15 mouse cellular contexts compared by ENCODE assay signal in genomic region chr4:59243802-59244493, GRCm38 (mm10). TPM values are rescaled to one million over a fixed set of nuclear protein-coding genes. Genes with fewer than 3 reads are reported as not detected.
A peak's percentile ranks its signal among the peaks of the same experiment; 100 is the strongest.
DNase-seq lines count a peak whose midpoint lies in the region; ATAC-seq and TF ChIP-seq lines count a peak whose summit lies in the region.
"Had no signal": no experiment of that assay in that cellular context is flagged by ENCODE, and none has a peak within 500 bp of the region (broad histone marks: within the 10 kb centered on the region; RNA-seq: fewer than 3 reads in every experiment).

No protein-coding gene starts in this region.

- no peak overlapping the region for H3K4me2 ChIP-seq in intestine, embryonic 15.5 days (replicated peaks)
- H3K4me2 ChIP-seq in liver, postnatal 0 days (ENCODE audit: low read depth, low read length): peak overlapping the region; percentile 51; the same call in 1 of the 2 replicates
- H3K4me2 ChIP-seq in stomach, postnatal 0 days (replicated peaks; ENCODE audit: low read depth): no peak overlapping the region
- H3K4me2 ChIP-seq: embryonic facial prominence, embryonic 13.5 days; lung, embryonic 14.5 days had no signal

- no peak for TF ChIP-seq POLR2A in thymus, adult 2 months (IDR thresholded peaks at IDR 0.05; ENCODE audit: control insufficient read depth, extremely low read depth, insufficient read depth, low read length, poor library complexity)

- no peak overlapping the region for H3K27ac ChIP-seq in thymus, adult 2 months (ENCODE audit: control insufficient read depth, insufficient read depth, low read length)
- peak overlapping the region; percentile 63; the same call in 1 of the 2 replicates for H3K27ac ChIP-seq in intestine, embryonic 15.5 days
- H3K27ac ChIP-seq in liver, postnatal 0 days (ENCODE audit: low read depth): peak overlapping the region; percentile 89
- H3K27ac ChIP-seq in stomach, postnatal 0 days (replicated peaks): peak overlapping the region; percentile 65
- H3K27ac ChIP-seq: embryonic facial prominence, embryonic 13.5 days had no signal

- no peaks in the 10 kb centered on the region for H3K9me3 ChIP-seq in intestine, embryonic 15.5 days
- no peaks in the 10 kb centered on the region for H3K9me3 ChIP-seq in liver, postnatal 0 days (ENCODE audit: low read length)
- no peaks in the 10 kb centered on the region for H3K9me3 ChIP-seq in stomach, postnatal 0 days (ENCODE audit: control insufficient read depth, low read length)
- H3K9me3 ChIP-seq: embryonic facial prominence, embryonic 13.5 days had no signal

- H3K27me3 ChIP-seq in thymus, adult 2 months (ENCODE audit: control insufficient read depth, insufficient read depth, low read length): no peaks in the 10 kb centered on the region
- H3K27me3 ChIP-seq in intestine, embryonic 15.5 days (replicated peaks): no peaks in the 10 kb centered on the region
- no peaks in the 10 kb centered on the region for H3K27me3 ChIP-seq in liver, postnatal 0 days (ENCODE audit: insufficient read depth, low read length)
- no peaks in the 10 kb centered on the region for H3K27me3 ChIP-seq in stomach, postnatal 0 days (ENCODE audit: control insufficient read depth, insufficient read depth, low read length)
- H3K27me3 ChIP-seq: embryonic facial prominence, embryonic 13.5 days had no signal

- no peaks in the 10 kb centered on the region for H3K36me3 ChIP-seq in thymus, adult 2 months (ENCODE audit: control insufficient read depth, insufficient read depth, low read length)
- no peaks in the 10 kb centered on the region for H3K36me3 ChIP-seq in intestine, embryonic 15.5 days
- no peaks in the 10 kb centered on the region for H3K36me3 ChIP-seq in liver, postnatal 0 days (replicated peaks; ENCODE audit: insufficient read depth, low read length)
- H3K36me3 ChIP-seq in stomach, postnatal 0 days (ENCODE audit: control insufficient read depth, insufficient read depth, low read length): no peaks in the 10 kb centered on the region
- H3K36me3 ChIP-seq: embryonic facial prominence, embryonic 13.5 days had no signal

- no peak for ATAC-seq in intestine, embryonic 15.5 days
- ATAC-seq in liver, postnatal 0 days: no peak
- ATAC-seq in stomach, postnatal 0 days (ENCODE audit: low FRiP score, low TSS enrichment): no peak
- ATAC-seq: activated CD4-positive, CD25-positive, alpha-beta regulatory T cell, adult 4 months had no signal

- DNase-seq in thymus, postnatal 14 days: peak; percentile 28
- DNase-seq in thymus, adult 2 months: no peak
- no peak for DNase-seq in liver, postnatal 0 days
- no peak for DNase-seq in stomach, postnatal 0 days (ENCODE audit: low spot score)
- no peak for DNase-seq in adipocyte (ENCODE audit: low spot score)
- no peak for DNase-seq in adrenal gland, postnatal 14 days
- no peak for DNase-seq in testis, postnatal 14 days (ENCODE audit: low spot score)
- DNase-seq: cerebellum, adult 11-12 months; kidney, postnatal 14 days; left cerebral cortex, postnatal 4 days; lung, embryonic 14.5 days; thymus, postnatal 25 days had no signal

- no peak for TF ChIP-seq CTCF in thymus, adult 2 months (IDR thresholded peaks at IDR 0.05; ENCODE audit: borderline replicate concordance, control insufficient read depth, extremely low read depth, insufficient read depth, low read length, poor library complexity)
- TF ChIP-seq CTCF in liver, postnatal 0 days (IDR thresholded peaks at IDR 0.05; ENCODE audit: low read depth): no peak
- no peak for TF ChIP-seq CTCF in stomach, postnatal 0 days (IDR thresholded peaks at IDR 0.05; ENCODE audit: low read depth)

- 50% methylated on average over 7 of the region's 7 CpGs for WGBS in thymus, adult 2 months
- 82% methylated on average over 7 of the region's 7 CpGs for WGBS in intestine, embryonic 15.5 days
- WGBS in liver, postnatal 0 days (ENCODE audit: insufficient replicate concordance): 52% methylated on average over 7 of the region's 7 CpGs
- WGBS in stomach, postnatal 0 days: 76% methylated on average over 7 of the region's 7 CpGs

- H3K9ac ChIP-seq in intestine, embryonic 15.5 days: no peak overlapping the region
- H3K9ac ChIP-seq in liver, postnatal 0 days (replicated peaks): 0 out of 2 replicates have a peak overlapping the region, but pooled peaks have one; percentile 31
- H3K9ac ChIP-seq in stomach, postnatal 0 days (ENCODE audit: low read length): no peak overlapping the region
- H3K9ac ChIP-seq: embryonic facial prominence, embryonic 13.5 days; lung, embryonic 14.5 days had no signal

- TF ChIP-seq EP300 in liver, postnatal 0 days (IDR thresholded peaks at IDR 0.05; ENCODE audit: low read depth): no peak
- TF ChIP-seq EP300 in stomach, postnatal 0 days (optimal IDR thresholded peaks at IDR 0.05): no peak

- no peak overlapping the region for H3K4me3 ChIP-seq in thymus, adult 2 months (ENCODE audit: control insufficient read depth, insufficient read depth, low read length)
- H3K4me3 ChIP-seq in intestine, embryonic 15.5 days (replicated peaks): no peak overlapping the region
- H3K4me3 ChIP-seq in liver, postnatal 0 days (ENCODE audit: low read depth, low read length): no peak overlapping the region
- no peak overlapping the region for H3K4me3 ChIP-seq in stomach, postnatal 0 days (ENCODE audit: low read depth, low read length)
- H3K4me3 ChIP-seq: embryonic facial prominence, embryonic 13.5 days had no signal

- H3K4me1 ChIP-seq in thymus, adult 2 months (replicated peaks; ENCODE audit: control insufficient read depth, insufficient read depth, low read length): peaks cover 6% of the 10 kb centered on the region
- peaks cover 9% of the 10 kb centered on the region; the same call in 1 of the 2 replicates for H3K4me1 ChIP-seq in intestine, embryonic 15.5 days (replicated peaks)
- H3K4me1 ChIP-seq in liver, postnatal 0 days (ENCODE audit: insufficient read depth): peaks cover 55% of the 10 kb centered on the region
- peaks cover 2% of the 10 kb centered on the region; the same call in 1 of the 2 replicates for H3K4me1 ChIP-seq in stomach, postnatal 0 days (replicated peaks; ENCODE audit: control insufficient read depth, insufficient read depth)
- H3K4me1 ChIP-seq: embryonic facial prominence, embryonic 13.5 days had no signal

RNA-seq across cellular contexts. Expression of gene Ugcg, which starts 54.9 kb away (rescaled TPM):
- polyA plus RNA-seq in thymus, adult 2 months (2012; rRNA removed): 47.0 and 84.3 TPM in 2 replicates
- 10.7 and 11.5 TPM in 2 replicates for polyA plus RNA-seq in intestine, embryonic 15.5 days (2015; fragmentation: Nextera tagmentation; extraction: Ambion mirVana)
- polyA plus RNA-seq in liver, postnatal 0 days (2015; fragmentation: Nextera tagmentation; extraction: Ambion mirVana): 8.3 and 8.4 TPM in 2 replicates
- polyA plus RNA-seq in stomach, postnatal 0 days (2015; fragmentation: Nextera tagmentation; extraction: Ambion mirVana): 18.9 and 19.0 TPM in 2 replicates
- total RNA-seq in adrenal gland, postnatal 14 days (2021): 36.9 and 46.0 TPM in 2 replicates
